Mouse (Mus musculus) olfactory bulb, adult 2 months (tissue): ENCODE measurements at regions not wholly inside any gene's neighbourhood (a gene's known extent, or its start where the extent isn't known, plus 50 kb on each side); places are given as distances from the start of the nearest gene placed in this dataset.

Source experiments
- H3K27ac ChIP-seq: fragments of 200-500 bp; 2 replicates; pipeline ENCODE4 v1.5.1; 2012; ENCODE audit warnings: low read depth, low read length; ENCODE audit not compliant: insufficient read depth
- H3K4me1 ChIP-seq: fragments of 200-500 bp; 2 replicates; pipeline ENCODE4 v1.6.1; 2012; ENCODE audit warnings: low read length; ENCODE audit not compliant: control insufficient read depth, insufficient read depth
- H3K4me3 ChIP-seq: fragments of 200-500 bp; 2 replicates; pipeline ENCODE4 v1.5.1; 2012; ENCODE audit warnings: mild to moderate bottlenecking, low read depth, low read length, moderate library complexity; ENCODE audit not compliant: insufficient read depth
- CTCF ChIP-seq: fragments of 200-500 bp; IDR thresholded peaks from 2 replicates; pipeline ENCODE4 v1.5.1; 2012; ENCODE audit warnings: low read depth, mild to moderate bottlenecking, low read length, moderate library complexity; ENCODE audit not compliant: insufficient read depth
- POLR2A ChIP-seq: fragments of 200-500 bp; IDR thresholded peaks from 2 replicates; pipeline ENCODE4 v1.6.1; 2012; ENCODE audit warnings: mild to moderate bottlenecking, low read depth, low read length, moderate library complexity; ENCODE audit not compliant: insufficient read depth
- WGBS: fragments of 180-500 bp; shearing (Covaris S2); methylation state at CpG from one replicate; pipeline ENCODE4 v1.1.7; 2018; 5-methylcytosine and 5-hydroxymethylcytosine counted together

DNA sequence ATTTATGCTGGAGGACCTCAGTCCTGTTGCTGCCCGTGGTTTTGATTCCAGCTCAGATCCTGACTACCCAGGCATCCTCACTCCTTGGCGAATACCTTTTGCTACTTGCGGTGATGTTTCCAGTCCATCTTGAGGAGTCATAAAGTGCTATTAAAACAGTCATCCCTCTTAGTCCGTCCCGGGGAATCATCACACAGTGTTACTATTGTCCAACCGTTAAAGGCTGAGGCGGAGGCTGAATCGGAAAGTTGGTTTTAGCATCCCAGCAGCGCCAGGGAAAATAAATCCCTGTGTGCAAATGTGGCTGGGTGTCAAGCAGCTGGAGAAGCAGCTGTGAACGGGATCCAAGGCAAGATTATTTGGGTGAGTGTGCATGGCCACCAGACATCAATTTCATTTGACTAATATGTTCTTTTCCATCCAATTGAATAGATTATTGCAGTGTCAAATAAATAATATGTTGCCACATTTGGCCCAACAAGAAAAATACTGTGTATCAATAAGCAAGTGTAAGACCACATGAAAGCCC, 2564.3 kb upstream of the Gm7489 start:
- H3K4me3 ChIP-seq: no peak overlapping the region
- H3K27ac ChIP-seq: no peak overlapping the region
- 57% methylated on average over 10 of the region's 10 CpGs for WGBS
- no peaks in the 10 kb centered on the region for H3K4me1 ChIP-seq
- TF ChIP-seq CTCF: no peak
- no peak for TF ChIP-seq POLR2A

DNA sequence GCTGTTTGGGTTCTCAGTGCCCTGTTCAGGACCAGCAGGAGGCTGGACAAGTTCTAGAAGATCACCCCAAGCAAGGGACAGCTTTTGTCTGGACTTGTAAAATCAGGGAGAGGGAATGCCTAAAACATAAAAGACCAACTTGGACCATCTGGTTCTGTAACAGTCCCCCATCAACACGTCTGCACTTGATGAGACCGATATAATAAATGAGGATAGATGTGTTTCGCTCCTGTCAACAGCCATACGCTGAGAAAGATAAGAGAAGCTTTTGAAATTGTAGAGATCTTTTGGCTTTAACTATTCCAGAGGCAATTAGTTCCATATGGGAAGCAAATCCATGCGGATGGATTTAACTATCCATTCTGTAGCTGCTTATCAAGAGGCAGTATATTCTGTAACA, 2561.4 kb upstream of the Gm7489 start:
- TF ChIP-seq POLR2A (no peak), CTCF (no peak)
- 92% methylated on average over 5 of the region's 5 CpGs for WGBS
- Histone ChIP-seq H3K27ac (no peak overlapping the region), H3K4me3 (no peak overlapping the region), H3K4me1 (no peaks in the 10 kb centered on the region)

DNA sequence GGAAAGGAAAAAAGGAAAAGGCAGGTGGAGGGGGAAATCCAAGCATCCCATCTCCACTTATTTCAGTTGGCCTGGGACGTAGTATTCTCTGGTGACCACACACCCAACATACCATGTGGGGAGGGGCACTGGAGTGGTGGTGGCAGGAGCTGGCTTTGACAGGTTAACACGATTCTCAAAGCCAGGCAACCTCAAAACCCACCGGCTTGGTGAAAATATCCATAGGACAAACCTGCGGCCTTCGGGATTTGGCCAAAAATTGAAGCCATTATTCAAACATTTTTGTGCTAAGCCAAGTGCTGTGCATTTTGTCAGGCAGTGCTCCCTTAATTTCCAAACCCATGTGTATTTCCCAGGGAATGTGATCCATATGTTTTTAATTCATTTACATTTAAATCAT, 2560.5 kb upstream of the Gm7489 start:
- H3K4me3 ChIP-seq: no peak overlapping the region
- no peak overlapping the region for H3K27ac ChIP-seq
- no peaks in the 10 kb centered on the region for H3K4me1 ChIP-seq
- TF ChIP-seq CTCF (no peak), POLR2A (no peak)
- 91% methylated on average over 5 of the region's 5 CpGs for WGBS

DNA sequence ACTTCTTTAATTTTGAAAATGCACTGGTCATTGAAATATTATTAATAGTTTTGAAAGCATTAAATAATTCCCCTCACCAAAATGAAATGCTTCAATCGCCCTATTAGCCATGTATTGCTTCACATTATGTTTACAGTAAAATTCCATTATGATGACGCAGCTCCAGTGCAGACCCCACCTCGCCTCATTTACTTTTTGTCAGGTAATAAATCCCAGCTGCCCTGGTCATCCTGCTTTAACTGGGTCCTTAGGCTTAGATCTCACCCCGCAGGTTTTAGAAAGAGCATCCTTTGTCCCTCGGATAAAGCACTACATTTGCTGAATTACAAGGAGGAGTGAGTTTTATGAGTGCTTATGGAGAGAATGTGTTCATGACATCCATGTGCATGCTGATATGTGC, 2557.0 kb upstream of the Gm7489 start:
- no peak overlapping the region for H3K4me3 ChIP-seq
- WGBS: 91% methylated on average over 5 of the region's 5 CpGs
- H3K4me1 ChIP-seq: no peaks in the 10 kb centered on the region
- TF ChIP-seq POLR2A: no peak
- TF ChIP-seq CTCF: no peak
- no peak overlapping the region for H3K27ac ChIP-seq

DNA sequence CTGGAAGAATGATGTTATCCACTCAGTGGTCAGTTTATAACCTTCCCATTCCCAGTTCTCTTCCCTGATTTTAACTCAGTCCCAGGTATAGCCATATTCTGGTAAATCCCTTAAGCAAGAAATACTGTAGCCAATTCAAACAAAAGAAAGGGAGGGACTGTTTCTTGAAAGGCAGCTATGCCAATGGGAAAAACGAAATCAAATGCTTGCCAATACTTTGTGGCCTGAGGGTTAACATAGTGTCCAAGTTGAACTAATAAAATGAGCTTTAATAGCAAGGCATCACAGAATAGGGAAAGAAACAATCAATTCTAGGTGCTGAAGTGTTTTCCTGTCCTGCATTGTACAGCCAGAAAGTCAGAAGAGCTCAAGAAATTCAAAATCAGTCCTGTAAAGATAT, 2548.3 kb upstream of the Gm7489 start:
- TF ChIP-seq CTCF (no peak), POLR2A (no peak)
- 55% methylated on average over 1 of the region's 1 CpGs for WGBS
- no peaks in the 10 kb centered on the region for H3K4me1 ChIP-seq
- no peak overlapping the region for H3K27ac ChIP-seq
- H3K4me3 ChIP-seq: no peak overlapping the region

DNA sequence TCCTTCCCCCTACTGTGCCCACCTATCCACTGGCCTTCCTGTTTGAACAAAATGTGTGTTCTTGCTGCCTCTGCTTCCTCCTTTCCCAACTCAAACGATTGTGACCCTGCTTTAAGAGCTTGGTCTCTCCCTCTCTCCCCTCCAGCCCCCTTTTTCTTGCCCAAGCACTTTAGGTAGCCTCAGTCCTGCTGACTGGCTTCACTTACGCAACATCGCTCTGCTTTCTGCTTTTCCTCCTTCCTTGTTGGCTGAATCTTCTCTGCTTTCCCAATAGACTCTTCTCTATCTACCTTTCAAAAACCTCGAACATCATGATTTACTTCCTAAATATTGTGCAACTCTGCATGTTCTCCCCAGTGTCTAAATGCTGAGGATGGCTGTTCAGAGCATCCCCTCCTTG, 2538.4 kb upstream of the Gm7489 start:
- Histone ChIP-seq H3K4me3 (no peak overlapping the region), H3K27ac (no peak overlapping the region), H3K4me1 (no peaks in the 10 kb centered on the region)
- TF ChIP-seq POLR2A (no peak), CTCF (no peak)
- WGBS: 84% methylated on average over 4 of the region's 4 CpGs

DNA sequence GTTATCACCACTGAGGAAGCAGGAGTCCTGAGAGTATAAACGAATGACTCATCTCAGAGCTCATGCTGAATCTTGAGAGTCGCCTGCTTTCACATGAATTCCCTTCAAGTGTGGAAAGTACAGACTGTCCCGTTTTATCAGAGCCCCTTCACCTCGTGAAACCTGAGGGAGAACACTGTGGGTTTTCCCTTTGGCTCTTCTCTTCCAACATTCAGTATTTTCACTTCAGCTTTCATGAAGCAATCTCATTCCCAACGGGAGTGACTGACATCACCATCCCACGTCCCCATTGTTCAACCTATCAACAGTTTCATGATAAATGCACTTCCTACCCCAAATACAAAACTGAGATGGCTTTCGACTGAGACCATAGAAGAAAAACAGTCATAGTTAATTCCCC, 2521.3 kb upstream of the Gm7489 start:
- WGBS: 77% methylated on average over 7 of the region's 7 CpGs

DNA sequence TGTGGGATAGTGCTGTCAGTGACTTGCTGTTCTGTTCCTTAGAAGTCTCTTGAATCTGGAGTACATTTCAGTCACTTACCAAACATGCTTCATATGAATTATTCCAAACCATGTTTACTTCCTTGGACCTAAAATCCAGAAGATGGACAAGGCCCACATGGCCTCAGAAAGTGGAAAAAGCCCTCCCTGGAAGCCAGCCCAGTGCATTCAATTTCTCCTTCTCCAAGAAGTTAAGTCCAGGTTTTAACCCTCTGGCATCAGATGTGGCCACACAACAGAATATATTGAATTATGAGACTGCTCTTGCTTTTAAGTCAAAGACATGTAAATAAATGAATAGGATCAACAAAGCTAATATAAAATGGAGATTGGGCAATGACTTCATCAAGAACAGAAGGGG, 2513.5 kb upstream of the Gm7489 start:
- H3K4me3 ChIP-seq: no peak overlapping the region
- H3K4me1 ChIP-seq: no peaks in the 10 kb centered on the region
- TF ChIP-seq CTCF (no peak), POLR2A (no peak)
- H3K27ac ChIP-seq: no peak overlapping the region

More for the DNA sequence above, 2521.3 kb upstream of the Gm7489 start:
- TF ChIP-seq POLR2A (no peak), CTCF (no peak)
- Histone ChIP-seq H3K27ac (no peak overlapping the region), H3K4me1 (no peaks in the 10 kb centered on the region), H3K4me3 (no peak overlapping the region)

DNA sequence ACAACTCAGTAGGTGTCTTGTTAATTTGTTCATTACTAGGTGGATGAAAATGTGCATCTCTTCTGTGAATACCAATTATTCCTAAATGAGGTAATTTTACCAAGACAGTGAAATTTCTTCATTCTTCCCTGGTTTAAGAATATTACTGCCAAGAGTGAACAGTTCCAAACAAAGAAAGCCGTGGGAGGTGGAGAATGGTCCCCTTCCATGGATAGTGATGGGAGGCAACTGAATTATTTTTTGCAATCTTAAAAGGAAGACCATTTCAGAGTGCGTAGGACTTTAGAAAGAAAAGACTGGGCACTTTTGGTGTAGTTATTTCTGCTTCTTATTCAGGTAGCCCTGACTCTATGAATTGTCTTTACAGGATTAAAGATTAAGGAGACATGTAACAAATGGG, 2494.3 kb upstream of the Gm7489 start:
- Histone ChIP-seq H3K27ac (no peak overlapping the region), H3K4me3 (no peak overlapping the region), H3K4me1 (no peaks in the 10 kb centered on the region)
- TF ChIP-seq CTCF: no peak
- TF ChIP-seq POLR2A: no peak
- WGBS: 47% methylated on average over 2 of the region's 2 CpGs

DNA sequence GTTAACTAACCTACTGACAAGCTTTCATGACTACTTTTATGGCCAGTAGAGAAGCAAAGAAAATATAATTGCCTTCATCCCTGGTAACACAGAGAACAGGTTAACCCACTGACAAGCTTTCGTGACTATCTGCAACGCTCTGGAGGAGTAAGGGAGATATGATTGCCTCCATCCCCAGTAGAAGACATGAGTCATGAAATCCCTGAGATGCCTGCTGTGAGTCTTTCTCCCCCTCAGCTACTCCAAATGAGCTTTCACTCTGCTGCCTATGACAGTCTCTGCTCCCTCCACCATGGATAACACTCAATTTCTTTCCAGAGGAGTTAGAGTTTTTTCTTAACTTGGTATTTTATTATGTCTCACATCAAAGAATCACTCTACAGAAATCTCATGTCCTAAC, 2493.4 kb upstream of the Gm7489 start:
- Histone ChIP-seq H3K27ac (no peak overlapping the region), H3K4me3 (no peak overlapping the region), H3K4me1 (0 out of 2 replicates have a peak, but pooled peaks cover 4% of the 10 kb centered on the region)
- TF ChIP-seq CTCF (no peak), POLR2A (no peak)
- 84% methylated on average over 2 of the region's 2 CpGs for WGBS
